Mouse (Mus musculus) cortical plate, adult 2 months (tissue): ENCODE results near the gene Rpusd4. TPM values are rescaled to one million over a fixed set of nuclear protein-coding genes. Genes with fewer than 3 reads are reported as not detected.

ENCODE experiments used
- H3K27ac ChIP-seq: fragments of 200-500 bp; 2 replicates; pipeline ENCODE4 v1.5.1; 2012; ENCODE audit warnings: low read length, control low read depth, inconsistent platforms; ENCODE audit not compliant: insufficient read depth
- H3K4me1 ChIP-seq: fragments of 200-500 bp; 2 replicates; pipeline ENCODE4 v1.6.1; 2011; ENCODE audit warnings: low read length; ENCODE audit not compliant: control insufficient read depth, insufficient read depth
- H3K4me3 ChIP-seq: fragments of 200-500 bp; 2 replicates; pipeline ENCODE4 v1.5.1; 2011; ENCODE audit warnings: mild to moderate bottlenecking, low read length, control low read depth; ENCODE audit not compliant: insufficient read depth
- CTCF ChIP-seq: fragments of 200-500 bp; IDR thresholded peaks from 2 replicates; pipeline ENCODE4 v1.5.1; 2011; ENCODE audit warnings: mild to moderate bottlenecking, control low read depth, low read length; ENCODE audit not compliant: insufficient read depth; ENCODE audit errors: extremely low read depth
- POLR2A ChIP-seq: fragments of 200-500 bp; IDR thresholded peaks from 2 replicates; pipeline ENCODE4 v1.6.1; 2011; ENCODE audit warnings: mild to moderate bottlenecking, low read length, control low read depth; ENCODE audit not compliant: insufficient read depth; ENCODE audit errors: extremely low read depth
- polyA plus RNA-seq: library from polyadenylated mRNA; depleted of rRNA; stranded (reverse); fragments of >200 nt; gene quantifications from 2 replicates; pipeline ENCODE4 v1.2.3, GENCODE M21; 2012

Rpusd4 gene
- polyA plus RNA-seq, 1 experiment, result 9.5 TPM

DNA sequence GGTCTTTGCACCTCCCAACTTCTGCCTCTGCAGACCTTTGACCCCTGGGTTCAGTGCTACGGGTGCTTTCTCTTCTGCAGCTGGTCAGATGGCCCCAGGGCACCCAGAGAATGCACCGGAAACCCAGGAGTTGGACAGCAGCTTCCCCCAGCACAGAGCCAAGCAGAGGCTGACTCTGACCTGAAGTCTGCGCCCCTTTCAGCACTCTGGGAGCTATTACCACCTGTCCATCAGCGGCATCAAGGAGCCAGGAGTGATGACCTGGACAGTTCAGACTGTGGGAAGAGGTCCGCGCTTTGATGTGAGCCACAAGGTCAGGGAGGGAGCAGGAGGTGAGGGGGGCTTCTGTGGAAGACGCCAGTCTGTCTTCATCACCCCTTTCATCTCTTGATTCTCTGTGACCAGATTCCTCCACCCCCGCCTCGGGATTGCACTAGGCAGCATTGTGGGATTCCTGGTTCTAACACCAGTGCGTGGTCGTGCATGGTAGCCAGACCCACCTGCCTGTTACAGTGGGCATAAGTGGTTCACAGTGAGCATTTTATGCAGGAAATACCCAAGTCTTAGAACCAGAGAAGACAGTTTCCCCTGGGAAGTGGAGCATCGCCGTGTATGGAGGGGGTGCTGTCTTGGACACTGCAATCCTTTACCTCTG, 15.9 kb downstream of the Rpusd4 start:
- H3K4me3 ChIP-seq, result no peak overlapping the region
- no peaks in the 10 kb centered on the region for H3K4me1 ChIP-seq
- no peak overlapping the region for H3K27ac ChIP-seq
- no peak for TF ChIP-seq POLR2A

DNA sequence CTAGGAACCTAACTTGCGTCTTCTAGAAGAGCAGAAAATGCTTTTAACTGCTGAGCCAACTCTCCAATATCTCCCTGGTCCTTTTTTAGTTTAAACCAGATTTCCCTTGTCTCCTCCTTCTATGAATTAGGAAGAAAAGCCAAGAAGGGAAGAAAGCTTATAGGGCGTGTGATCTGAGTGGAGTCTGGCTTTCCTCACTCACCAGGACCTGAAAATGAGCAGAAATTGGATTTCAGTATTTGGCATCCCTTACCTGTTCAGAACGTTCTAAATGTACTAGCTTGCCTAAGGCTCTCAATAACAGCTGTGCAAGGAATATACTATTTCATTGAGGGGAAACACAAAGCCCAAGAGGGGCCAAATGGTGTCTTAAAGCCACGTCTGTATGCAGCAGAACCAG, 16.7 kb downstream of the Rpusd4 start:
- Histone ChIP-seq H3K4me1 (no peaks in the 10 kb centered on the region), H3K27ac (no peak overlapping the region), H3K4me3 (no peak overlapping the region)
- TF ChIP-seq POLR2A (no peak), CTCF (no peak)

DNA sequence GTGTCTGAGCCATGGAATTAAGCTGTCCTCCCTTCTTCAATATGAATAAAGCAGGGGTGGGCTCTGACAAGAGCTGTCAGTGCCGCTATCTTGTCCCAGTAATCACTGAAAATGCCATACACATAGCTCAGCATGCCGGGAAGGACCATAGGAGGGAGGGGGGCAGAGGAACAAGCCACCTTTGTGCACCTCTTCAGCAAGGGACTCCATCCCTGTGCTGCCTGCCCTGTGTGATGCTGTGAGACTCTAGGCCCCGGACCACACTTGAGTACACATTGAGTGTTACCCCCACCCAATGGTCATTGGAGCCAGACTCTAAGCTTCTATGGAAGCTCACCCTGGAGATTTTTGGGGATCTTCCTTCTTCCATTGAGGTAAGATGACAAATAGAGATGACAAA, 18.7 kb downstream of the Rpusd4 start:
- Histone ChIP-seq H3K4me3 (no peak overlapping the region), H3K4me1 (no peaks in the 10 kb centered on the region), H3K27ac (no peak overlapping the region)
- TF ChIP-seq CTCF (no peak), POLR2A (no peak)

DNA sequence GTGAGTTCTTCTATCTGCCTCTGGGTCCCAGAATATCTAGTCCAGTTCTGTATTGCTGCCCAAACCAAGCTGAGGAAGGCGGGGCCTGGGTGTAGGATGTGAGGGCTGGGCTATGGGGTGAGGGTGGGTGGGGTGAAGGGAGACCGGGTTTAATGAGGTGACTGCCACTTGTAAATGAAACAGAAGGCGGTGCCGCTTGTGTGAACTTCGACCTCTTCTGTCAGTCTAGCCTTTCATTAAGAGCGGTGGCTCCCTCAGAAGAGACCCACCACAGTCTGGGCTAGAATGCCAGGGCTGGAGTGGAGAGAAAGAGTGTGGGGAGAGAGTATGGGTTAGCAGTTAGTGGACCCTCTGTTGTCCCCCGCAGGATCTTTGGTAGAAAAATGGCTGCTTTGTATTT, 22.3 kb downstream of the Rpusd4 start:
- Histone ChIP-seq H3K27ac (no peak overlapping the region), H3K4me3 (no peak overlapping the region), H3K4me1 (no peaks in the 10 kb centered on the region)
- TF ChIP-seq CTCF, result no peak
- TF ChIP-seq POLR2A, result no peak

DNA sequence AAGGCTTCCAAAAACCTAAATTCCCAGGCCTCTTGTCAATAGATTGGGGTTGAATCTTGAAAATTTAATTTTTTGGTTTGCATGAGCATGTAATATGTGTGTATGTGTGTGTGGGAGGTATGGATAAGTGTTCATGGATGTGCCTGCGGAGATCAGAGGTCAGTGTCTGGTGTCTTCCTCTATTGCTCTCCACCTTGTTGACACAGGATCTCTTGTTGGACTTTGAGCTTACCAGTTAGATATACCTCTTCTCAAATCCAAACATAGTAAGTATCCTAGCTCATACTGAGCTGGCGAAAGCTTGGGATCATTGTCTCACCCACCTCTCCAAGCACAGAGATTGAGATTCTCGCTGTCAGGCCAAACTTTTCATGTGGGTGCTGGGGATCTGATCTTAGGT, 22.8 kb downstream of the Rpusd4 start:
- Histone ChIP-seq H3K27ac (no peak overlapping the region), H3K4me3 (no peak overlapping the region), H3K4me1 (no peaks in the 10 kb centered on the region)
- TF ChIP-seq CTCF (no peak), POLR2A (no peak)

DNA sequence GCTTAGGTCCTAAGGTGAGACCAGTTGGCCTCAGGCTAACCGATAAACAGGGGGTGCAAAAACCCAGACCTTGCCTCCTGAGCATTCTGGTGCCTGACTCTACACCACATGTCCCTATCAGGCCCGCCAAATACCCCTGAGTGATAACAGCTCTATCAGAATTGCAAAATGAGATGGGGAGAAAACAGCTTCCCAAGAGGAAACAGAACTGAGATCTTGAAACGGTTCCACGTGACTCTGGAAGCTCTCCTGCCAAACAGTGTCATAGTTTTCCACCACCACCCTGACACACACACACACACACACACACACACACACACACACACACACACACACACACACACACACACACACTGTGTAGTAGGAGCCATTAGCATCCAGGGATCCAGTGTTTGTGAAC, 23.3 kb downstream of the Rpusd4 start:
- no peaks in the 10 kb centered on the region for H3K4me1 ChIP-seq
- no peak overlapping the region for H3K4me3 ChIP-seq
- H3K27ac ChIP-seq, result no peak overlapping the region
- TF ChIP-seq CTCF (no peak), POLR2A (no peak)

DNA sequence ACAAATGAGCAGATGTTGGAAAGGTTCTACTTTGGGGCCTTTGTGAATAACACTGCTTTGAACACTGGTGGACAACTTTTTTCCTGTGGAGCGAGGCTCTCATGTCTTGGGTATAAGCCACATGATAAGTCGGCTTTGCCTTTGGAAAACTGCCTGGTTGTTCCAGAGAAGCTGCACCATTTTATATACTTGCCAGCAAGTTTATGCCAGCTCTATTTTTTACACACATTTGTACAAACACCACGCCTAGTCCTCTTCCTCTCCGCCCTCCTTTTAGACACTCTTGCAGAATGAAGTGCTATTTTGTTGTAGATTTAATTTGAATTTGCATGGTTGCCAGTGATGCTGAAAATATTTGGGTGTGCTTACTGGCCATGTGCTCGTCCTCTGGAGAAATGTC, 25.8 kb downstream of the Rpusd4 start:
- no peak overlapping the region for H3K27ac ChIP-seq
- no peaks in the 10 kb centered on the region for H3K4me1 ChIP-seq
- no peak overlapping the region for H3K4me3 ChIP-seq
- TF ChIP-seq POLR2A (no peak), CTCF (no peak)

DNA sequence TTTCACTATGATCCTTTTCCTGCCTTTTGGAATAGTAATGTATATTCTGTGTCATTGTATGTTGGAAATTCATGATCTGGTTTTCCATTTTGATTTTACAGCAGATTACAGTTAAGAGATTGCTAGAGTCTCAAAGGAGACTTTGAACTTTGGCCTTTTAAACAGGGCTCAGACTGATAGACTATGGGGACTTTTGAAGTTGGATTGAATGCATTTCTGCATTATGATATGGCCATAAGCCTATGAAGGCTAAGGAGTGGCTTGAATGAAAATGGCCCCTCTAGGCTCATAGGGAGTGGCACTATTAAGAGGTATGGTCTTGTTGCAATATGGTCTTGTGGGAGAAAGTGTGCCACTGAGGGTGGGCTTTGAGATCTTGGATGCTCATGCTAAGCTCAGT, 30.1 kb downstream of the Rpusd4 start:
- no peaks in the 10 kb centered on the region for H3K4me1 ChIP-seq
- TF ChIP-seq CTCF, result no peak
- no peak for TF ChIP-seq POLR2A
- H3K27ac ChIP-seq, result no peak overlapping the region
- H3K4me3 ChIP-seq, result no peak overlapping the region

DNA sequence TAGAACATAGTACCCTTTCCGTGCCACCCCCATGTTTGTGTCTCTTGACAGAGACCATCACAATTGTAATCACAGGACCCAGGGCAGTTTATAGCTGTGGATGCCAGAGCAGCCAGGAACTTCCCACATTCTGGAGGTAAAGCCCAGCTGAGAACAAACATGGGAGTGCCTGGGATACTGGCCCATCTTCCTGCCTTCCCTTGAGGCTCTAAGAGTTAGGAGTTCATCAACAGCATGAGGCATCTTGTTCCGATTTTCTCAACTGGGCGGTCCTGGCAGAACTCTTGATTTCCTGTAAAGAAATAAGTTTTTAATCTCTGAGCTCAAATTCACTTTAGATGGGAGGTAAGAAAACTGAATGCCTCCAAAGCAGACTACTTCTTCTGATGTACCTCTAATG, 34.5 kb downstream of the Rpusd4 start:
- Histone ChIP-seq H3K27ac (no peak overlapping the region), H3K4me1 (no peaks in the 10 kb centered on the region), H3K4me3 (no peak overlapping the region)
- TF ChIP-seq CTCF, result no peak
- TF ChIP-seq POLR2A, result no peak

DNA sequence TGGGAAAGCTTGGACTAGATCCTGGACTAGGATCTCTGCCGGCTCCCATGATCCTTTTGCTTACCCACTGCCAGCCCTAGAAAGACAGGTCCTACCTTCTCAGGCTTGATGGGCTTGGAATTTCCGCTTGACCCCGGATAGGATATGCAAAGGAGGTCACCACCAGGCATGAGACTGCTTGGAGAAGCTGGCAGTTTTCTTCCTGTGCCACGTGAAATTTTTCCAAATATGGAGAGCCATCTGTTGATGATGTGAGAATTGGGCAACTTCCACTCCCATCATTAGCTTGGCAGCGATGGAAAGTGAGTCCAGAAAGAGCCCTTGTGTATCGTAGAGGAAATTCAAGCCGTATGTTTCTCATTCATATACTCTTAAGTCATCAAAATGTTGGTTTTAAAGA, 39.8 kb downstream of the Rpusd4 start:
- Histone ChIP-seq H3K27ac (no peak overlapping the region), H3K4me3 (no peak overlapping the region), H3K4me1 (no peaks in the 10 kb centered on the region)
- TF ChIP-seq CTCF, result no peak
- no peak for TF ChIP-seq POLR2A

DNA sequence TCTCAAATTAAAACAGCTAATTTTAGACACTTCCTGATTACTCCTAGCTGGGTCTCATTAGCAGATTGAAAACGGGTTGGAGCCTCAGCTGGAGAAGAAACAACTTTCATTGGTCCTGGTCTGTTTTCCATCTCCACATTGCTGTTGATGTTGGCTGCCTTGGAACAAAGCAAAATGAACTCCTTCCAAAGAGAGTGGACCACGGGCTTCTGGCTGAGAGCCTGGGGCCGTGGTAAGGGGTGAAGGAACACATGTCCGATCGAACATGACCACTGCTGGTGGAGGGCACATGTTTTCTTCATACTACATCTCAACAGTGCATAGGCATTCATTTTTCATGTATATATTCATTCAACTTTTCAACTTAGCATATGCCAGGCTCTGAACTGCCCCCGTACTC, 42.7 kb downstream of the Rpusd4 start:
- Histone ChIP-seq H3K27ac (no peak overlapping the region), H3K4me3 (no peak overlapping the region), H3K4me1 (no peaks in the 10 kb centered on the region)
- no peak for TF ChIP-seq CTCF
- TF ChIP-seq POLR2A, result no peak

DNA sequence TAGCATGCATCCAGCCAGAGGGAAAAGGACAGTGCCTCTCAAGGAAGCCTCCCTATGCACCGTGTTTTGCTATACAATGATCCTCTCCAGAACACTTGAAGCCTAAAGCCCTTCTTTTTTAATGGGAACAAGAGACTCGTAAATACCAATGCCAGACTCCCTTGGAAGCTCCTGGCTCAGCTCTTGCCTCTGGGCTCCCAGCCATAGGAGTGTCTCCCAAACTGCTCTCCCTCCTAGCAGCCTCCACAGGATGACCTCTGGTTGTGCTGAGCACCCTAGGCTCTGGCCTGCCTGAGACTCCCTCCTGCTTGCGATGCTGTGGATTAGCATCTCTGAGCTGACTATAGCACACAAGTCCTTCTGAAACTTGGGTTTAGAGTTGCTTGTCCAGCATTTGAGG, 44.9 kb downstream of the Rpusd4 start:
- Histone ChIP-seq H3K4me1 (no peaks in the 10 kb centered on the region), H3K27ac (no peak overlapping the region)
- TF ChIP-seq CTCF (no peak), POLR2A (no peak)

More for the DNA sequence above, 44.9 kb downstream of the Rpusd4 start:
- H3K4me3 ChIP-seq, result no peak overlapping the region
